Mouse (Mus musculus) frontal cortex, postnatal 25 days (tissue): ENCODE results near the gene Yap1.

Experiments used
- DNase-seq, 2 experiments: peaks; one replicate each; pipeline ENCODE4 v3.0.0; 2022; ENCODE audit warnings: low spot score in 2 of 2

Yap1 gene

DNA sequence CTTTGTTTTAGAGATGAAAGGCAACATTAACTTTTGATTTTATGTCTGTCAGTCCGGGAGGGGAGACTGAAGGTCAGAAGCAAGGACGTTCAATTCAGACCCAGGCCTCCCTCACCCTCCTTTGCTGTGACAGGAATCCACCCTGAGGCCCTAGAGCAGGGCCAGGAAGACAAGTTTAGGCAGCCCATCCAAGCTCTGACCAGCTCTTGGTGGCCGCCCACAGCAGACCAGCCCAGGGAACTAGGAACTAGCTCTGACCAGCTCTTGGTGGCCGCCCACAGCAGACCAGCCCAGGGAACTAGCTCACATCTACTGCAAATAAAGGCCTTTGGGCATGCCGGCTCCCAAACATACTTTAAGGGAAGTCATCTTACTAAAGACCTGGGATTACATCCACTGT, 26.8 kb downstream of the Yap1 start:
- DNase-seq = no peak

DNA sequence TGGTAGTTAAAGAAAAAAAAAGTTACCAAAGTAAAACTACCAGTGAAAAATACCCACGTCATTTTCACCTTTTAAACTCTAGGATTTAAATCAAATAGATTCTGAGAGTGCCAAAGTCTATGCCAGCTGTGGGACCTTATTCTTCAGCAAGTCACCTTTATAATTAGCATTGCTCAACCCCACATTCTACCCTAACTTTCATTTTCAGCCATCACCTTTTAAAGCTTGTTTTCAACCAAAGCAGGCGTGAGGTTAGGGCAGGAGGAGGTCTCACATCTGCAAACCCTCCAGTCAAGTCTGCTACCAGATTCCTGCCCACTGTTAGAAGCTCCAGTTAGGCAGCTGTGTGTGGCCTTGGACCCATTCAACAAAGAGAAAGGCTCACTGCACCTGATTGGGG, 32.4 kb downstream of the Yap1 start:
- no peak for DNase-seq

DNA sequence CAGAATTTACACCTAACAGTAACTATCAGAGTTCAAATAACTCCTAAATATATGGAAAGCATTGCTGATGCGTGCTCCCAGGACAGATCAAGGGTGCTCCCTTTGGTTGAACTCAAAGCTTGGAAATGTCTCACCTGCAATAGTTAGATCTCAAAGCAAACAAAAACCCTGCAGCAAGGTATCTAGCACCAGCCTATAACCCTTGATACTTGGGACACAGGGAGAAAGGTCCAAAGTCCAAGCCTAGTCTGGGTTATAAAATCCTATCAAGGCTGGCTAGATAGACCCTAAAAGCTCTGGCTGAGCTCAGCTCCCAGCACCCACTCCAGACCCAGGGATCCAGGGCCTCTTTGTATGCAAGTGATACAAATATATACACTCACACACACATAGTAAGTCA, 36.4 kb downstream of the Yap1 start:
- no peak for DNase-seq

DNA sequence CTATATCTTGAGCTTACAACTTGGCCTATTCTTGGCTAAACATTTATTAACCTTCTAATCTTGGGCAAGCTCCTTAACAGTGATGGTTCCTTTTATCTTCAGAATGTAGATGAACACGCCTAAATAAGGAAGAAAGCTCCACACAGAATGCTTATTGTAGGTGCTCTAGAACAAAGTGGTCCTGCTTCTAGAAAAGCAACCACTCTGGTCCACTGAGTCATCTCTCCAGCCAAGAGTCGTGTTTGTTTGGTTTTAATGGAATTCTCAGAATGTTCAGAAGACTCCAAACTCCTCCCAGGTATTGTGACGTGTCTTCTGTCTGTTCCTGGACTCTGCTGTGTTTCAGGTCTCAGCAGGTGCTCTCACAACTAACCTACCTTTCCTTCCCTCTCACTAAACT, 38.8 kb downstream of the Yap1 start:
- no peak for DNase-seq

DNA sequence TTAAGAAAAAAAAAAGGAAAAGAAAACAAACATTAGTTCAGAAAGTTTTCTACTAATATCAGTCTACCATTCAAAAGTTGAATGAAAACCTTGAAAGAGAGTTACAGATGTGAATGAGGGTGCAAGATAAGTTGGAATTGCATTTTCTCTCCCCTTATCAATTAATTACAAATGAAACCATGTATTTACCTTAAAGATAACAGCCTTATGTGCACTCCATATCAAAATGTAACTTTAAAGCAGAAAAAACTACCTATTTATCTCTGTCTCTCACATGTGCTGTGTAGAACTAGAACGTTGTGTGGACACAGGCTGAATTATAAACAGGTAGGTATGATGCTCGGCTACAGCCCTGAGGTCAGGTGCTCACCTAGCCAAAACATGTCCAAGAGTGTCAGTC, 40.5 kb downstream of the Yap1 start:
- no peak for DNase-seq

DNA sequence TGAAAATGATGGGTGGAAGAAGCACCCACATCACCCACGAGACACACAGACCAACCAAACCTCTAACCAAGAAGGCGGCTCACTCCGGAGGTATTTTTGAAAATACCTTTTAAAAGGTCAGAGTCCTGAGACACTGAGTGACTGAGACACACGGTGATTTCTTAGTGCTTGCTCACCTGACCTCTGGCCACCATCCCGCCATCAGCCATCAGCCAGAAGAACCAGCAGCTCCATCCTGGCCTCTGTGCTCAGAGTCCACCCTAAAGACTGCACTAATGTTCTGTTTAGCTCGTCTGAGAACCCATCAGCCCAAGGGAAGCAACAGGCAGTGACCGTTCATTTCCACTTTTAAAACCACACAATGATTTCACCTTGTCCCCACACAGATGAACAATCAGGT, 41.5 kb downstream of the Yap1 start:
- DNase-seq = no peak

DNA sequence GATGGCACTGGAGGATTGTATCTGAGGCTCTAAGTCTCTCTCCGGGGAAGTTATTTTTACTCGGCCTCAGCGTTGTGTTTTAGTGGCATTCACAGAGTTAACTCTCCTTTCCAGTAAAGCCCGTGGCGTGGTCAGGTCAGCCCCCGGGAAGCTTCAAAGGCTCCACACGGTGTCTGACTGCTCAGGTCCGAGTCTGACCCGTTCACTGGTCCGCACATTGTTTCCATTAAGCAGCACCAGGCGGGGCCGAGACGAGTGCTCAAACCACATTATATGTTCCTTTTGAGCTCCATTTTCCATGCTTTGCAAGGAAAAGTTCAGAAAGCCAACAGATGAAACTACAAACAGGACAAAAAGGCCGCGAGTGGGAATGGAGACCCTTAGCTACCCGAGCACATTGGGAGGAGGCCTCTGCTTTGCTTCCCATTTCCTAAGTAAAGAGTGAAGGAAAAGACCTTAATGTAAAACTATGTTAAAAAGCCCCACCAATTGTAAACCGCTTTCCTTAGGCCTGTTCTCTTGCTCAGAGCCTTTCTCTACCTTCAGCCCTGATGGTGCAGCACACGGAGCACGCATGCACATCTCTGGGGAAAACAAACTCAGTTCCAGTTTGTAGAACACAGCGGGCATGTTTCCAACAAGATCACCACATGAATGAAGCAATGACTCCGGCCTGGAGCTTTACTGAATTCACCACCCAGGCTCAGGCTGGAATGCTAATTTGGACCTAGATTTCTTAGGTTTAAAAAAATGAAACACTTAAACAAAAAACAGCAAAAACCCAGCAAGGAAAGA, 42.8 kb downstream of the Yap1 start:
- DNase-seq = no peak

DNA sequence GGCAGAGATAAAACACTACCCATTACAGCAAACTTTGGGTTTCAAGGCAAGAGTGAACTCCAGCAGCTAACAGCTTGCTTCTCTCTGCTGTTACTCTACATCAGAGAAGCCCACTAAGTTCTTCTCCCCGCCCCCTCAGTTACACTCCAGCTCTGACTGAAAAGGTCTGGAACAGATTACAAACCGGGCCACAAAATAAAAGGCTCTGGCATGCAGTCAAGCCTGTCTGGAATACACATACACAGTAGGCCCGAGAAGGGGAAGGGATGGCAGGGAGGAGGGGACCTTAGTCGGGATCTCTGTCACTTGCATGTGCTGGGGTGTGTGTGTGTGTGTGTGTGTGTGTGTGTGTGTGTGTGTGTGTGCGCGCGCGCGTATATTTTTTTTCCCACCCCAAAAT, 44.0 kb downstream of the Yap1 start:
- DNase-seq = no peak

DNA sequence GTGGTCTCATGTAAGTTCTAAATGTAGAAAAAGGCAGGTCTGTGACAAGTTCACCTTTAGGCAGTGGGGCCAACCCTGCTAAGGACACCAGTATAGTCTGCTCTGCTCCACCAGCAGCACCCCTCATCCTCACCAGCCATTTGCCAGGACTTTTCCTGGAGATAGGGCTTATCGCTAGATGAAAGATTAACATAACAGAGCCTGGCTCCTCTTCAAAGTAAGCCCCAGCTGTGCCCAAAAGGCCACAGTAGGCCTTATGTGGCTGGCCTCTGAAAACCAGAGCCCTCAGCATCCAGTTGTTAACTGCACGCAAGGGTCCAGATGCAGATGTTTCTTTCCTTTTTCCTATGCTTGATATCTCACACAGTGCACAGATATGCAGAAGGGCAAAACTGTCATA, 45.1 kb downstream of the Yap1 start:
- no peak for DNase-seq

DNA sequence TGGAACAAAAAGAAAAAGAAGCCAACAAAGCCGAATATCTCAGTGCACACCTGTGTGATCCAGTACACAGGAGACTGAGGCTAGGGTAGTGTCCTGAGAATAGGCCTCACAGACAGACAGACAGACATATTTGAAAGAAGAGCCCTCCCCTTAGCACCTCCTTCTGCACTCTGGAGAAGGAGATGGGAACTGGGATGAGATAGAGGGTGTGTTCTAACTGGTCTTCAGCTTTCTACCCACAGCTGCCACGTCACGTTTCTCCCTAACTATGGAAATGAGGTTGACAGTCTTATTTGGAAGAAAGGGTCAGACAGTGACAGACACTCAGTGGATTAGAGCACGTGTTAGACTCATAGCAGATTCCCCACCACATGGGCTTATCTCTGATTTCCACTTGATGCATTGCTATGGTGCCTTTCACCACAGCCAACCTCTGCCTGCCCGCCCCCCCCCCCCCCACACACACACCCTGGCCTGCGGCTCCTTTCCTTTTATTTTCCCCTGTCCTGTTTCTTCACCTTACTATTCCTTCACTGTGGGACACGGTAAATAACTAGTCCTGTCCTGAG, 46.3 kb downstream of the Yap1 start:
- DNase-seq = no peak

DNA sequence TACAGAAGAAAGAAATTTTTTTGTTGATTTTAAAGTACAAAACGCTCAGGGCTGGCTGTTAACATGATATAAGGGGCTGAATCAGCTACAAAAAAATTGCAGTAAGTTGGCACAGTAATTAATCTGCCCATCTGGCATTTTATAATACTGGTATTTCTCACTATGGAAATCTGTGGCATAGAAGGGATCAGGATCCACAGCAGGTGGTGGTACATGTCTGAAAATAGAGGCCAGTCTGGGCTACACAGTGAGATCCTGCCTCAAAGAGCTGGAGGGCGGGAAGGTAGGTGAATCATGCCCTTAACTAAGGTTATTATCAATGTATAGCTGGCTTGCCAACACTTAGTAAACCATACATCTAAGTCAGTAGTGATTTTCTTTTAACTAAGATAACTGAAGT, 47.0 kb downstream of the Yap1 start:
- no peak for DNase-seq

DNA sequence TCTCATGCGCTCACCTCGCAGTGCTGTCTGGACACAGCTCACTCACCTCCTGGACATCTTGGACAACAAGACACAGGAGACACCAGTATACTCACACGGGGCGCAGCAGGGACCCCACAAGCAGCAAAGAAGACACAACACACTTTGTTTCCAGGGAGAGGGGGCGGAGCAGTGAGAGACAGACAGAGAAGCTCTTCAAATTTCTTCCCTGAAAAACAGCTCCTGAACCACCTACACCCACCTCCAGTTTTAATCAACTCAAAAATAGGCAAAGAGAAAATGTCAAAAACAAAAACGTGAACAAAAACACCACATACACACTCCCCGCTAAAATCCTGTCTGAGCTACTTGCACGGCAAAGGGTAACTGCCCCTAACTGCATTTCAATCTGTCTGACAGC, 48.0 kb downstream of the Yap1 start:
- no peak for DNase-seq

DNA sequence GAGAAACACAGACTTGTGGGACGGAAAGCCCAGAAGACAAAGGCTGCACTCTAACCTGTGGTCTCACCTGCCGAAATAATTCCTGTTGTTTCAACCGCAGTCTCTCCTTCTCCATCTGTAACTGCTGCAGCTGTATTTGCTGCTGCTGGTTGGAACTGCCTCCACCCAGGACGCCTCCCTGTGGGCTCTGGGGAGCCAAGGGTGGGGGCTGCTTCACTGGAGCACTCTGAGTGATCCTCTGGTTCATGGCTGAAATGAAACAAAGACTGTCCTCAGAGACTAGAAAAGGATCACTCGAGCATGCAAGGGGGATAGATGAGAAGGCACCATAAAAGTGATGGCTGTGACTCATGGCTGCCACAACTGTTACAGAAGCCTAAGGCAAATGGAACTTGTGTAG, 51.5 kb downstream of the Yap1 start:
- no peak for DNase-seq

DNA sequence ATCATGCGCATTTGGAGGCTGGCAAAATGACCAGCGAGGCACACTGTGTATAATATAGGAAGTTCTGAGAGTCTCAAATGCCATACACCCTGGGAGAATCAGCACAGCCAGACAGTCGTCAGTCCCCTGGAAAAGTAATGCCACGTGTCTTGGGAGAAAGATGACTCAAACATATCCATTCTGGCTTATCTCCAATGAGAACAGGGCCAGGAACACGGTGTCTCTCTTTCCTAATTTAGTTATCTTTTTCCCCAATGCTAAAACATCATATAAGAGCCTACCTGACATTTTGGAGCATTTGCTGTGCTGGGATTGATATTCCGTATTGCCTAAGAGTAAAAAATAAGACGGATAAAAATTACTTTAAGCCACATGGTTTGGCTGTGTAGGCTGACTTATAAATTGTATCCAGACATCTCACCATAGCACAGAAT, 54.2 kb downstream of the Yap1 start:
- DNase-seq = no peak

DNA sequence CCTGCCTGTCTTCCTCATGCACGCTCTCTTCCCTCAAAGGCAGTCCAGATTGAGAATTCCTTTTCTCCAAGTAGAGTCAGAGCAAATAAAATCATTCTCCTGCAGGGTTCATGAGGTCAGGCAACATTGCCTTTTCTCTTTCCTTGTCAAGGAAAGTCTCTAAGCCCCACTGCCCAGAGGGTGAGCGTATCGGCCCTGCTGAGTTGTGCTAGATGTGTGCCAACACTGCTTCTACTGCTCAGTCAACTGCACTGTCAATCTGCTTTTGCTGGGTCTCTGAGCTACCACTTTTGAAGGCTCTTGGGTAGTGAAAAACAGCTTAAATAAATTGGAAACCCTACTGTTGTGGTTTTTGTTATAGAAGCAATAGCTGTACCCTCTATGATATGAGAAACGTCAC, 56.5 kb downstream of the Yap1 start:
- no peak for DNase-seq

DNA sequence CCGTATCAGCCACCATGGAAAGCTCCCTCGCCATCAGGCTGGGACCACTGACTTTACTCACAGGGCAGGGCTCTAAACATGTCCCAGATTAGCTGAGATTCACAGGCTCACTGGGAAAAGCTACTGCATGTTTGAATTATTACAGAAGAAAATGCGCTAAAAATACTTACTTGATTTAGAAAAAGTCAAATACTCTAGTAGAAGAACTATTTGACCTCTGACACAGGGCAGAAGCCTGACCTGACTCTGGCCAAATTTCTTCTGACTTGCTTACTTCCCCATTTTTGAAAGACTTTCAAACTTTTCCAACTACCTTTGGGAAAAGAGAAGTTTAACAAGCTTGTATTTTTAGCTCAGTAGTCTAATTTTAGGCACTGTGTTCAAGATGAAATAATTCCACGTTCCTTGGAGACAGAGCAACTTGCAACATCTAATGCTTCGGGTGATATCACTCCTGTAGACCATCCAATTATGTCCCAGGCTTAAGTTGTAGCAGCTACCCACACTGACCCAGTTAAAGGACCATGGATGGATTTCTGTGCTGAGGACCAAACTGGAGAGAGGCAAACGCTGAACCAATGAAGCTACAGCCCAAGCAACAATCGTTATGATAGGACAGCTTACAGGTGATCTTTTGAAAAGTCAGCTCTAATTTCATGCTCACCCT, 60.5 kb downstream of the Yap1 start:
- no peak for DNase-seq

DNA sequence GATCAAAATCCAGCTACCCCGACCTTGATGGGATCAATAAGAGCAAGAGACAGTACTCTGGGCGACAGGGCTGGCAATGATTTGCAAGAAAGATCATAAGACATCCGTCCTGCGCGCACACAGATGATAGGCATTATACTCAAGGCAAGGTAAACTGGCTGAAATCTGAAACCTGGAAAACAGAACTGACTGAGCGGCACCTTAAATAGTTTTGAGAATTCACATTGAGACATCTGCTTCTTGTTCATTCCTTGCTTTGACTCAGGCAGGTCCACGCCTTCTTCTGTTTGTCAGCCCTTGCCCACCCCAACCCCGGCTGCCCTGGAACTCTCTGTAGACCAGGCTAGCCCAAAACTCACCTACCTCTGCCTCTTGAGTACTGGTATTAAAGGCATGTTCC, 61.7 kb downstream of the Yap1 start:
- no peak for DNase-seq

DNA sequence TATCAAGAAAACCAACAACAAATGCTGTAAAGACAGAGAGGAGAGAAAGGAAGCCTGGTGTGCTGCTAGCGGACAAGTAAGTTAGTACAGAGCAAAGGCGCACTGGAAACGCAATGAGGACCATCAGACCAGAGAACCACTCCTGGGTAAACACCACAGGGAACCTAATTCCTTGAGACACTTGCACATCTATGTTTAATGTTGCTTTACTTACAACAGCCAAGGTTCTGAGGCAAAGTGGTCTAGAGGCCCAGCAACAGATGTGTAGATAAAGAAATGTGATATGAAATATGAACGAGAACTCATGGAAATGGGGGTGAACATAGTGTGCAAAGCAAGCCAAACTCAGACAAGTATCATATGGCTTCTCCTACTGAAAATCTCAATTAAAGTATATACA, 64.3 kb downstream of the Yap1 start:
- no peak for DNase-seq

DNA sequence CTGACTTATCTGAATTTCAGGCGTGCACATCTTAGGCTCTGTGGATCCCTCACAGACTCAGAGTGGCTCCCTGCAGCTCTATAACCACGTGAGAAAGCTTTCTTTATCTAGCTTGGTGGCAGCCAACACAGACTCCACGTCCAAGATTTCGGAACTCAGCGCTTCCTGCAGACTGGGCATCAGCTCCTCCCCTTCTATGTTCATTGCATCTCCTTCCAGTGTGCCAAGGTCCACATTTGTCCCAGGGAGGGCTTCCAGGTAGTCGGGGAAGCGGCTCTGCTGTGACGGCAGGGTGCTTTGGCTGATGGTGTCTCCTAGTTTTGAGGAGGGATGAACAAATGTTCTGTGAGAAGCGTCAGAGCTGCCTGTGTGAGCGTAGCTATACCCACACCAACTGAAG, 70.0 kb downstream of the Yap1 start:
- DNase-seq = no peak

DNA sequence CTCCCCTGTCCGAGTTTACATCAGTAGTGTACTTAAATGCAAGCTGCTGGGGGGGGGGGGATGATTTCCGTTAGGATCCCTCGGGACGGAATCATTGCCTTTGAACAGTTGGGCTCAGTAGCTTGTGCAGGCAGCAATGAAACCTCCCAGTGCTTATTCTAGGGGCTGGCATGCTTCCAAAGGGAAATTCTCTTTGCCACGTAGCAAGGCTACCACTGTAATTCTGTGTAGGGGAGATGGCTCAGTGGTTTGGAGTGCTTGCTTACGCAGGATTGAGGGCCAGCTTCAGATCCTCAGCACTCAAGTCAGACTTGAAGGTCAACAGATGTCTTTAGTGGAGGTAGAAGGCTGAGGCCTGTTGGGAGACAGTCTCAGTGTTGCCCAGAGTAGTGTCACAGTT, 74.8 kb downstream of the Yap1 start:
- DNase-seq = no peak

DNA sequence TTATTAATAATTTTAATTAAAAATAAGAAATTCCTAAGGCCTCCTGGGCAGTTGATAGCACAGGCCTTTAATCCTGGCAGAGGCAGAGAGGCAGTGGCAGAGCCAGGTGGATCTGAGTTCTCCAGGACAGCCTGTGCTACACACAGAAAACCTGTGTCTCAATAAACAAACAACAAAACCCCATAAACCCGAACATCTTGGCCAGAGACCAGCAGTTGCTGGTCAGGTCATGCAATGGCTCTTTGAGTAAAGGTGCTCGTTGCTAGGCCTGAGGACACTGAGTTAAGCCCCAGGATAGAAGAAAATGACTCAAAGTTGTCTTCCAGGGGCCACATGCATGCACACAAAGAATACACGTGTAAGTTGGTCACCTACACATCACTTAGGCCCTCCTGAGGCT, 75.5 kb downstream of the Yap1 start:
- DNase-seq = no peak

DNA sequence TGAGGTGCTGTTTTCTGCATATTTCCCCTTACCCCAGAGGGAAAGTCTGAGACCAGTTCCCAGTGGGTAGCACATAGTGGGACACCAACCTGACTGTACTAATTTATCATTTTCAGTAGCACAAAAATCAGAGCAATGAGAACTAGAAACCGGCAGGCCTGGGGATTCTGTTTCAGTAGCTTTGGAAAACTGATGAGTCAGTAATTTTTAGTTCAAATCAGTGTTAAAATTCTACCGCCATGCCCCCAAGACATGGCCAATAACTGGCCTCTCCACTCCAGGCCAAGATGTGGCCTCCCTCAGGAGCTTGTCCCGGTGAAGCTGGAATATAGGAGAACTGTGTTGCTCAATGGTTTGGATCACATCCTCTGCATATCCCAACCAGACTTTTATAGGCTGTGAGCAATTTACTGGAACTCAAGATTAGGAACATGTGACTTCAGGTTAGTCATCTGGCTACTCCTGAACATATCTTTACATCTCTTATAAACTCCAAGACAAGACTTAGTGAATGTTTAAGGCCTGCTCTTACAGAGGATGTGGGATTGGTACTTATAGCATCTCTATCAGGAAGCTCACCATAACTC, 76.1 kb downstream of the Yap1 start:
- DNase-seq = no peak

DNA sequence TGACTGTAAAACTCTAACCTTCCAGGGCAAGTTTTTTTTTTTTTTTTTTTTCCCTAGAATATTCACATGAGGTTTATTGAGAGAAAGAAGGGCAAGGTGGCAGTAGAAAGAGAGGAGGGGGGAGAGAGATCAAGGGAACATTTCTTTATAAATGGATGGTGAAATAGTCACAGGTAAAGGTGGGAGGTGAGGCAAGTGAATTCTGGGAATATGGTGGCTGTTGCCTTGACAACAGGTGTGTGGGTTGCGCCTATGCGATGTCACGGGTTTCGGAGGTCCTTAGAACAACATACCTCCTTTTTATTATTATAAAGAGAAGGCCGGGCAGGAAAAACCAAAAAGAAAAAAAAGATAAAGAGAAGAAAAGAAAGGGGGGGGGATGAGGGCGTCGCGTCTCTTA, 89.5 kb downstream of the Yap1 start:
- DNase-seq = no peak
